Mouse (Mus musculus) embryonic stem cell, embryonic (primary cell): Measurements from ENCODE around the gene Casc3.

Experiments
- CTCF ChIA-PET, 4 experiments: fragments of 300-600 bp in 2 of 4; fragments of 350-600 bp in 2 of 4; sonication (Branson Sonifier 250); formaldehyde crosslinking; loops; one replicate each; lab custom pipeline; 2022; ENCODE audit warnings: inconsistent platforms in 2 of 4; lab: Charles Lee
- POLR2A ChIA-PET, 4 experiments: fragments of 300-600 bp in 2 of 4; fragments of 350-600 bp in 2 of 4; sonication (Branson Sonifier 250); formaldehyde crosslinking; loops; one replicate each; lab custom pipeline; 2022; ENCODE audit warnings: antibody characterized with exemption in 4 of 4, inconsistent platforms in 1 of 4; lab: Charles Lee

Gene Casc3

DNA sequence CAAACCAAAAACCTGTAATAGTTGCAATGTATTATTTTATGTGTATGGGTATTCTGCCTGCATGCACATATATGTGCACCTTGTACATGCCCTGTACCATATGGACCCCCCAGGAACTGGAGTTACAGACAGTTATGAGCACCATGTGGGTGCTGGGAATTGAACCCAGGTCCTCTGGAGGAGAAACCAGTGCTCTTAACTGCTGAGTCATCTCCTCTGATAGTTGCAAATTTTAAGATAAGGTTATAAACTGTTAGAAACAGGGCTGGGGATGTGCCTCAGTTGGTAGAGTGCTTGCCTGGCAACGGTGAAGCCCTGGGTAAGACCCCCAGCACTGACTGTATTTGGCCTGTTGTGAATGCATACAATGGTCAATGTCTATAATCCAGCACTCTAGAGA, 13.3 kb upstream of the Casc3 start:
- CTCF ChIA-PET = interaction anchor here in 3 of 4 experiments (0.5 to 1.4 kb wide), 7 partner anchors 34 to 178 kb away, joined by 3 to 5 read pairs (median 3); partner anchors contain the start of gene Thra (in 1 of the 3)

DNA sequence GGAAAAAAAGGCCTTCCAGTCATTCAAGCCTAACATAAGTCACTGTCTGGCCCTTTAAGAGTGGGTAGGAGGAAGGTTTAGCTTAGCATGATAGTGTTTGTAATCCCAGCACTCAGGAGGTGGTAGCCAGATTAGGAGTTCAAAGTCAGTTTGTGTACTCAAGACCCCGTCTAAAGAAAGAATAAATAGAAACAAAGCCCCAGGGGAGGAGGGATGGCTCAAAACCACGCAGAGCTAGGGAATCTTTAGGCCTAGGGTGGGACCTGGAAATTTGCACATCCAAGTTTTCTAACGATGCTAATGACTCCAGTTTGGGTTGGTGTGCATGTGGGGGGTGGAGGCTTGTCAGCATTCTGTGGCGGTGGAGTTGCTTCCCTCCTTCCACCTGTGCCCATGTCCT, 12.6 kb upstream of the Casc3 start:
- ChIA-PET CTCF (interaction anchor here in 3 of 4 experiments (0.5 to 1.4 kb wide), 14 partner anchors 18 to 539 kb away, joined by 3 to 5 read pairs (median 3); partner anchors contain the start of gene Thra (in 1 of the 3)), POLR2A (interaction anchor here in 3 of 4 experiments (0.6 to 1.8 kb wide), 20 partner anchors 10 to 319 kb away, joined by 3 to 16 read pairs (median 4); partner anchors contain the start of genes Nr1d1 (in 2 of the 3), Casc3 (in 1 of the 3), Psmd3 (in 1 of the 3) and Thra (in 1 of the 3))

More for the DNA sequence above, 13.3 kb upstream of the Casc3 start:
- POLR2A ChIA-PET = interaction anchor here in 3 of 4 experiments (0.6 to 3.4 kb wide), 20 partner anchors 9 to 319 kb away, joined by 3 to 27 read pairs (median 4); partner anchors contain the start of genes Nr1d1 (in 2 of the 3), Casc3 (in 1 of the 3), Psmd3 (in 1 of the 3) and Thra (in 1 of the 3)

DNA sequence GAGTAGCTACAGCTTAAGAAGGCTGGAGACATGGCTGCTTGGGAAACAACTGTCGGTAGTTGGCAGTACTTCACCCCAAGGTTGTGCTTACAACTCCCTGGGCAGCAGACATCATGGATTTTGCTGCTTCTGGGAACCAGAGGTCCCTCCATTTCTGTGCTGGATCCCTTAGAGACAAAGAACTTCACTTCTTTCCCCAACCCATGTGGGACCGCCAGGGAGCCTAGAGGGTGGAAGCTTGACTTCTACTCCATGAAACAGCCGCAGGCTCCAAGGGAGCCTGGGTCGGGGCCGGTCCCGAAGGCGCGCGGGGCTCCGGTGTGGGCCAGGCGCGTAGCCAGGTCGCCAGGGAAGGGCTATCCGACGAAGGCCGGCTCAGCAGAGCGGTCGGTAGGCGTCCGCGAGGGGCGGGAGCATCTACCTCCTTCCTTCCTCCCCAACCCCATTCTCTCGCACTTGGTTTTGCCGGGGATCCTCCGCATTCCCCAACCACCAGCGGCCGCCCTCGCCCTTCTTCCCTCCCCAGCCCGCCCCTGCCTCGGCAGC, 10.2 kb upstream of the Casc3 start:
- ChIA-PET CTCF (interaction anchor here in 1 of 4 experiments (0.8 to 2.5 kb wide), 3 partner anchors 15 to 83 kb away, joined by 3 to 11 read pairs (median 3); no protein-coding TSS in a partner anchor), POLR2A (interaction anchor here in 2 of 4 experiments (0.8 to 6.3 kb wide), 9 partner anchors 8 to 72 kb away, joined by 3 to 82 read pairs (median 11); partner anchors contain the start of genes Casc3 (in 1 of the 2) and Thra (in 1 of the 2))

DNA sequence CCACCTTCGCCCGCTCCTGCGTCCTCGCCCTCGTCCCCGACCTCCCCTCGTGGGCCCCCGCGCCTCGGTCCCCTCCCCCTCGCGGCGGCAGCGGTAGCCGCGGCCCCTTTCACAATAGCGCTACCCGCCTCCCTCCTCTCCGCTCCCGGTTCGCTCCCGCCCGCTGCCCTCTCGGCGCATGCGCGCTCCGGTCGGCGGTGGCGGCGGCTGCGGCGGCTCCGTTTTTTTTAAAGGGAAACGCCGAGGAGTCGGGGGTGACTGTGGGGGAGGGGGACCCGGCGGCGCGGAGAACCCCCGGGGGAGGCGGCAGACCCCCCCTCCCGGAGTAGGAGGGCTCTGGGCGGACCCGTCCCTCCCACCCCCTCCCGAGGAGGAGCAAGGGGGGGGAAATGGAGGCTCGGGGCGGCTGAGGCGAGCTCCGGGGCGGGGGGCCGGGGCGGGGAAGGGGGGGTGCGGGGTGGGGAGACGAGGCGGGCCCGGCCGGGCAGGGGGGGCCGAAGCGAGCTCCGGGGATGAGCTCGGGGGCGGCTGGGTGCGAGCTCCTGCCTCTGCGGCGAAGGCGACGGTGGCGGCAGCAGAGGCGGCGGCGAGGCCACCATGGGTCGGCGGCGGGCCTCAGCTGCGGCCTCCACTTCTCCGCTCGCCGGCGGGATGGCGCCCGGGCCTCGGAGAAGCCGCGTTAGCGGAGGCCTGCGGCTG, 9.5 kb upstream of the Casc3 start, which contains the start of gene Msl1:
TSS of gene Msl1 (plus strand) at position 502 of the 699 bp plus-strand sequence.
- ChIA-PET CTCF (interaction anchor here in 2 of 4 experiments (0.6 to 2.6 kb wide), 9 partner anchors 8 to 177 kb away, joined by 3 to 21 read pairs (median 4); partner anchors contain the start of gene Psmd3 (in 1 of the 2)), POLR2A (interaction anchor here (0.5 to 6.3 kb wide), 29 partner anchors 8 to 1525 kb away, joined by 3 to 82 read pairs (median 6); partner anchors contain the start of genes Nr1d1 (in 2 of the 4), Casc3 (in 1 of the 4) and Thra (in 1 of the 4))

DNA sequence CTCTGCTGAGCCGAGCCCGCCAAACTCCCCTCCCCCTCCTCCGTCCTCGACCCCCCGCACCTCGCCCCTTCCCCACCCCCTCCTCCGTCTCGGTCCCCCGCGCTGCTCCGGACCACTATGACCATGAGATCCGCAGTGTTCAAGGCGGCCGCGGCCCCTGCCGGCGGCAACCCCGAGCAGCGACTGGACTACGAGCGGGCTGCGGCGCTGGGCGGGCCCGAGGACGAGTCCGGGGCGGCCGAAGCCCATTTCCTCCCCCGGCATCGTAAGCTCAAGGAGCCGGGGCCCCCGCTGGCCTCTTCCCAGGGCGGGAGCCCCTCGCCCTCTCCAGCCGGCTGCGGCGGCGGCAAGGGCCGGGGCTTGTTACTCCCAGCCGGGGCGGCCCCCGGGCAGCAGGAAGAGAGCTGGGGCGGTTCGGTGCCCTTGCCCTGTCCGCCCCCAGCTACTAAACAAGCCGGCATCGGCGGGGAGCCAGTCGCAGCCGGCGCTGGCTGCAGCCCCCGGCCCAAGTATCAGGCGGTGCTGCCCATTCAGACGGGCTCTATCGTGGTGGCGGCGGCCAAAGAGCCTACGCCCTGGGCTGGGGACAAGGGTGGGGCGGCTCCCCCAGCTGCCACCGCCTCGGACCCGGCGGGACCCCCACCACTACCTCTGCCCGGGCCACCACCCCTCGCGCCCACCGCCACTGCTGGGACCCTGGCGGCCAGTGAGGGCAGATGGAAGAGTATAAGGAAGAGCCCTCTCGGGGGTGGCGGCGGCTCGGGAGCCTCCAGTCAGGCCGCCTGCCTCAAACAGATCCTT, 8.8 kb upstream of the Casc3 start:
- ChIA-PET POLR2A (interaction anchor here (0.5 to 6.3 kb wide), 41 partner anchors 8 to 1524 kb away, joined by 3 to 82 read pairs (median 4); partner anchors contain the start of genes Casc3 (in 2 of the 4), Nr1d1 (in 2 of the 4), Psmd3 (in 2 of the 4) and Thra (in 1 of the 4)), CTCF (interaction anchor here (0.5 to 2.6 kb wide), 18 partner anchors 9 to 176 kb away, joined by 3 to 21 read pairs (median 4); partner anchors contain the start of gene Psmd3 (in 1 of the 4))

DNA sequence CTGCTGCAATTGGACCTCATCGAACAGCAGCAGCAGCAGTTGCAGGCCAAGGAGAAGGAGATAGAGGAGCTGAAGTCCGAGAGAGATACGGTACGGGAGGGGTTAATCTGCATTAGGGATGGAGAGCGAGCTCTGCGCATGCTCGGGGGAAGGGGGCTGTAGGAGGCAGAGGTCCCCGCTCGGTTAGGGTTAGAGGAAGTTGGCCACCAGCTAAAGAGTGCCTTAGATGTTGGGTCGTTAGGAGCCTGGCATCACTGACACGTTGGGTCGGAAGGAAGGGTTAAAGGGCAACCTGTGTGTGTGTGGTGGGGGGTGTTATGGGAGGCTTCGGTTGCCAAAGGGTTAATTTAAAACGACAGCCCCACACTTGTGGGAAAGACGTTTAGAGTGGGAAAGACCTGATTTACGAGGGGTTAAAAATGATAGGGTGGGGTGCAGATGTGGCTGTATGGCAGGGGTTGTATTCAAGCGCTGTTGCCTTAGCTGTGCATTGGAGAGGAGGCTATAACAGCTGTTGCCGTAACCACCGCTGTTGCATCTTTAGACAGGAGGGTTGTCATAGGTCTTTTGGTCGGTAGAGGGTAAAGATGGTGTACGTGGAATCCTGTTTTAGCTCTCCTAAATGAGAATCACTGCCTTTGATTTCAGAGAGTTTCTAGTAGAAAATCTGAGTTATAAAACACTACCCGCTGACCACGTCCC, 8.0 kb upstream of the Casc3 start:
- ChIA-PET POLR2A (interaction anchor here (0.5 to 6.3 kb wide), 31 partner anchors 8 to 349 kb away, joined by 3 to 82 read pairs (median 4); partner anchors contain the start of genes Casc3 (in 2 of the 4), Nr1d1 (in 2 of the 4), Psmd3 (in 2 of the 4) and Thra (in 1 of the 4)), CTCF (interaction anchor here (0.5 to 2.6 kb wide), 17 partner anchors 10 to 497 kb away, joined by 3 to 21 read pairs (median 4); no protein-coding TSS in a partner anchor)

DNA sequence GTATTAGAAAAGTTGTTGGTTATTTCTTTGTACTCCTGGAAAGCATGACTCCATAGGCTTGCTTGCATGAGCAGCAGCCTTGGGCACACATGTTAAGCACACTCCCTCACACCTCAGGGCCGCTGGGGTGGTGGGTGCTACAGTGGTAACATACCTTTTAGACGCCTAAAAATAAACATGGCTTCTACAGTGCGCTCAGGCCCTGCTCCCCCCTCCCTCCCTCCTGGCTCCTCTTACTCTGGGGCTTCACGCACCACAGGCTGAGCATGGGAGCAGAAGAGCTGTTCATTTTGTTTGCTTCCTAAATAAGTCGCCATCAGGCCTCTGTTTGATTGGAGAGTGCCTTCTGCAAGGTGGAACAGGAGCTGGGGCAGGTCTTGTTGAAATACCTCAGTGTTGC, 7.4 kb upstream of the Casc3 start:
- ChIA-PET POLR2A (interaction anchor here (0.6 to 6.3 kb wide), 19 partner anchors 10 to 169 kb away, joined by 3 to 82 read pairs (median 9); partner anchors contain the start of genes Nr1d1 (in 2 of the 4), Psmd3 (in 2 of the 4) and Thra (in 1 of the 4)), CTCF (interaction anchor here in 3 of 4 experiments (0.5 to 2.6 kb wide), 9 partner anchors 10 to 318 kb away, joined by 3 to 21 read pairs (median 7); no protein-coding TSS in a partner anchor)

DNA sequence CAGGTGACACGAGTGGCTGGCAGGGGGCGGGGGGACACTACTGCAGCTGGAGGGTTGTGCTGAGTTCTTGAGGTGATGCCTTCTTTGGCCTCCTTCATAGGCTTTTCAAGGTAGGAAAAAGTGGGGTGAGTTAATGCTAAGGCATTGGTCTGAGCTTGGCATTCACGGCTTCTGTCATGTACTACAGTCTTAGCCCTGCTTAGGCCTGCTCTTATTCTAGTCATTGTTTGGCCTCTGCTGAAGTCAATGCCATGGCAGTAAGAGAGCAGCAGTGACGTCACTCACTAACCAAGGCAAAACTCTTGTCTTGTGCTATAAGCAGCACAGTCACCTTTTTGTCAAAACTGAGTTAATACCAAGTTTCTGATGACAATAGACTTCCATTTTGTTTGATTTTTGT, 6.8 kb upstream of the Casc3 start:
- POLR2A ChIA-PET = interaction anchor here in 3 of 4 experiments (0.6 to 6.3 kb wide), 10 partner anchors 10 to 96 kb away, joined by 3 to 82 read pairs (median 4); partner anchors contain the start of gene Nr1d1 (in 1 of the 3)

DNA sequence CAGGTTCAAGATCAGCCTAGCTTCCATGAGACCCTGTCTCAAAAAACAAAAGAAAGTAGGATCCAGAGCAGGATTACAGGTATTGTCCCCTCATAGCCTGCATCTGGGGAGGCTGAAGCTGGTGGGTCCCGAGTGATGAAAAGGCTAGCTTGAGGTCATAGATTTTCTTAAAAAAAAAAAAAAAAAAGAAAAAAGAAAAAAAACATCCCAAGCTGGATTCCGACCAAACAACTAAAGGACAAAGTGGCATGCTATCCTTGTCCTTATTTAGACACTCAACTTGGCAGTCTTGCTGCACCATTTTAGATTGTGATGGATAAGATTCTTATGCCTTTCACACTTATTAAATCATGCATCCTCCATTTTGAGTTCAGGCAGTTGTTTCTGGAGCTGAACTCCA, 3.7 kb downstream of the Casc3 start:
- POLR2A ChIA-PET = interaction anchor here (0.6 to 4.1 kb wide), 30 partner anchors 11 to 495 kb away, joined by 3 to 82 read pairs (median 5); partner anchors contain the start of genes Msl1 (in 3 of the 4), Top2a (in 2 of the 4), Cdc6 (in 1 of the 4) and Nr1d1 (in 1 of the 4)
- CTCF ChIA-PET = interaction anchor here in 3 of 4 experiments (0.6 to 2.2 kb wide), 6 partner anchors 12 to 163 kb away, joined by 3 to 14 read pairs (median 6); no protein-coding TSS in a partner anchor

More for the DNA sequence above, 6.8 kb upstream of the Casc3 start:
- CTCF ChIA-PET = interaction anchor here in 2 of 4 experiments (0.5 to 1.9 kb wide), 4 partner anchors 10 to 318 kb away, joined by 3 to 7 read pairs (median 6); no protein-coding TSS in a partner anchor

DNA sequence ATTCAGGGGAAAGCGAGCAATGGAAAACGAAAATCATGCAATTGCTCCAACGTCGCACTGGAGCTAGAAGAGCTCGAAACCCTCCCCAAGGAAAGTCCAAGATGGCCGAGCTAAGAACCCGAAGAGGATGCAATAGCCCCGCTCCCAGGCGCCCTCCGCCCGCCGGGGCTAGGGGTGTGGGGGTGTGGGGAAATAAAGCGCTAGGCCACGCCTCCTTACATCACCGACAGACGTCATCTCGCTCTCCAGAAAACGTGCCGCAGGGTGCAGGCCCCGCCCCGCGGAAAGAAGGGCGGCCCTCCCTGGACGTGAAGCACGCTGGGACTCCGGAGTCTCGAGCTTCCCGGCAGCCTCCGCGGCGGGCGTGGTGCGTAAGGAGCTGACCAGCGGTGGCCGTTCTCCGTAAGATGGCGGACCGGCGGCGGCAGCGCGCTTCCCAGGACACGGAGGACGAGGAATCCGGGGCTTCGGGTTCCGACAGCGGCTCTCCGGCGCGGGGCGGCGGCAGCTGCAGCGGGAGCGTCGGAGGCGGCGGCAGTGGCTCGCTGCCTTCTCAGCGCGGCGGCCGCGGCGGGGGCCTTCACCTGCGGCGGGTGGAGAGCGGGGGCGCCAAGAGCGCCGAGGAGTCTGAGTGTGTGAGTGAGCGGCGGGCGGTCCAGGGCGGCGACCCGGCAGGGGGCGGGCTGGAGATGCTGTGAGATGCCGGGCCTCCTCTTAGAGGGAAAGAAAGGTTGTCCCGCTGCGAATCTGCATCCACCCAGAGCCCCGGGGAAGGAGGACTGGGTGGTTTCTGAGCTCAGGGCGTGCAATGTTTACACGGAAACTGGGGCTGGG, 5.0 kb downstream of the Casc3 start:
- CTCF ChIA-PET = interaction anchor here (0.6 to 2.2 kb wide), 16 partner anchors 12 to 129 kb away, joined by 3 to 14 read pairs (median 4); partner anchors contain the start of gene Msl1 (in 1 of the 4)
- POLR2A ChIA-PET = interaction anchor here (0.6 to 4.1 kb wide), 77 partner anchors 8 to 1511 kb away, joined by 3 to 82 read pairs (median 4); partner anchors contain the start of genes Msl1 (in 4 of the 4), Nr1d1 (in 2 of the 4), Top2a (in 2 of the 4) and Cdc6 (in 1 of the 4)

DNA sequence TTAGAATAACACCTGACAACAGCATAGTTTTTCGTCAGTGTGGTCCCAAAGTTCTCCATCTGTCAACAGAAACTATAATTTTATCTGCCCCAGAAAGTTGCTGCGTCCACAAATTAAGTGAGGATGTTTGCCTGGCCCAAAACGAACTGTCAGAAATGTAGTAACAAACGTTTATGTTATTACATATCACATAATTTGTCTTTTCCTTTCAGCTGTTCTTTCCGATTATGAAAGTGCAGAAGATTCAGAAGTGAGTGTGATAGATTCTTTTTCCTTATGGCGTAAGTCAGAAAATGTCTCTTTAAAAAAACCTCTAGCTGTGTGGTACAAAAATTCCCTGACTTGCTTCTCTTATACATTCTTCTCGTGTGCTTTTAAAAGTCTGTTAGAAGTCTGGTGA, 6.0 kb downstream of the Casc3 start:
- ChIA-PET POLR2A (interaction anchor here in 3 of 4 experiments (0.6 to 4.1 kb wide), 26 partner anchors 9 to 1510 kb away, joined by 3 to 82 read pairs (median 7); partner anchors contain the start of genes Msl1 (in 2 of the 3), Nr1d1 (in 1 of the 3) and Thra (in 1 of the 3)), CTCF (interaction anchor here in 2 of 4 experiments (1.0 to 2.2 kb wide), 5 partner anchors 19 to 69 kb away, joined by 3 to 14 read pairs (median 6); no protein-coding TSS in a partner anchor)

DNA sequence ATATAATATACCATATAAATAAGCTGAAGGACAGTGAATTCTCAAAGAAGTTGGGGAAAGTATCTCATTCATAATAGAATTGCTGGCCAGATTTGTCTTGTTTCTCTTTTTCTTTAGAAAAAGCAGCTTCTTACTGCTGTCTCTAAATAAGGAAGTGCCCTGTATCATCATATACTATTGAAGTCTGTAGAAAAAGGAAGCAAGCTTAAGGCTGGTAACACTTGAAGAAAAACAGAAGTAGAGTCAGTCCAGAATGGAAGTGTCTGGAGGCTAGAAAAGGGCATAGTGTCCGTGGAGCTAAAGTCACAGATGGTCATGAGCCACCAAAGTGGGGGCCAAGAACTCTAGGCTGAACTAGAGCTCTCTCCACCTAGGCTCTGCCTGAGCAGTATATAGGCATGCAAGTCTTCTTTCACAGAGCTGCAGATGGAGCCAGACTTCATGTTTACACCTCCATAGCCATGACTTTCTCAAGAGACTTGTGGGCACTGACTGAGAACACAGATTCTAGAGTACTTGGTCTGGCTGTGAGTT, 12.1 kb downstream of the Casc3 start:
- ChIA-PET CTCF (interaction anchor here in 2 of 4 experiments (0.6 to 0.8 kb wide), 2 partner anchors 13 to 106 kb away, joined by 5 to 7 read pairs; no protein-coding TSS in a partner anchor), POLR2A (interaction anchor here in 1 of 4 experiments (1.3 to 1.5 kb wide), 2 partner anchors 30 to 49 kb away, joined by 3 read pairs; no protein-coding TSS in a partner anchor)

DNA sequence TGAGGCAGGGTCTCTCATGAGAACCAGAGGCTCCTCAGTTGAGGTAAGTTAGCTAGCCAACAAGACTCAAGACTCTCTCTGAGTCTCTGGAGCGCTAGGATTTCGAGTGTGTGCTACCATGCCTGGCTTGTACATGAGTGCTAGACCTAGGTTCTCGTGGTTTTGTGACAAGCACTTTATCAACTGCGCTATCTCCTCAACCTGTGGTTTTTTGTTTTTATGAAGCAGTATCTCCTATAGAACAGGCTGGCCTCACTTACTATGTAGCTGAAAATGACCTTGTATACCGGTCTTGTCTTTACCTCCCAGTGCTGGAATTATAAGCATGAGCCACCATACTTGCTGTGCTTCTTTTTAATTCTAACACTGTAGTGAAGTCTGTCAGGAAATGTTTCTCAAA, 16.3 kb downstream of the Casc3 start:
- ChIA-PET CTCF (interaction anchor here in 1 of 4 experiments (1.2 kb wide), 1 partner anchor 9 kb away, joined by 6 read pairs; no protein-coding TSS in a partner anchor), POLR2A (interaction anchor here in 2 of 4 experiments (1.2 to 2.6 kb wide), 6 partner anchors 8 to 25 kb away, joined by 4 to 9 read pairs (median 4); partner anchors contain the start of gene Msl1 (in 1 of the 2))

DNA sequence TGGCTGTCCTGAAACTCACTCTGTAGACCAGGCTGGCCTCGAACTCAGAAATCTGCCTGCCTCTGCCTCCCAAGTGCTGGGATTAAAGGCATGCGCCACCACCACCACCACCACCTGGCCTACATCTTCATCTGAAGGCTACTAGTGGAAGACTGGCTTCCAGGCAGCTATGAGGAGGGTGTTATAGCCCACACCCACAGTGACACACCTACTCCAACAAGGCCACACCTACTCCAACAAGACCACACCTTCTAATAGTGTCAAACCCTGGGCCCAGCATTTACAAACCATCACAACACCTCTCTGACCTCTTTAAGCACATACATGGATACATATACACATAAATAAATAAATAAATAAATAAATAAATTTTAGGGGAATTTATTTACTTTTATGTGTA, 21.4 kb downstream of the Casc3 start:
- POLR2A ChIA-PET = interaction anchor here in 3 of 4 experiments (0.6 to 2.2 kb wide), 11 partner anchors 8 to 982 kb away, joined by 3 to 7 read pairs (median 3); partner anchors contain the start of genes Msl1 (in 1 of the 3) and Nr1d1 (in 1 of the 3)
- CTCF ChIA-PET = interaction anchor here in 3 of 4 experiments (0.5 to 1.3 kb wide), 7 partner anchors 13 to 171 kb away, joined by 3 to 5 read pairs (median 4); no protein-coding TSS in a partner anchor
